Mouse (Mus musculus) liver, adult 2 months (tissue): ENCODE measurements around the gene Lpin3. TPM values are rescaled to one million over a fixed set of nuclear protein-coding genes. Genes with fewer than 3 reads are reported as not detected.

Experiments used
- DNase-seq: peaks from one replicate; pipeline ENCODE4 v3.0.0-alpha.2; 2011; ENCODE audit warnings: low read depth, low spot score; ENCODE audit errors: extremely low read depth
- H3K27ac ChIP-seq: fragments of 200-500 bp; replicated peaks from 2 replicates; pipeline ENCODE4 v1.5.1; 2012; ENCODE audit warnings: low read depth, mild to moderate bottlenecking, control low read depth, inconsistent platforms, low read length; ENCODE audit not compliant: insufficient read depth
- H3K27me3 ChIP-seq: fragments of 200-500 bp; 2 replicates; pipeline ENCODE4 v1.6.1; 2012; ENCODE audit warnings: mild to moderate bottlenecking, moderate library complexity, low read length, inconsistent platforms; ENCODE audit not compliant: control insufficient read depth, insufficient read depth
- H3K36me3 ChIP-seq: fragments of 200-500 bp; 2 replicates; pipeline ENCODE4 v1.6.1; 2012; ENCODE audit warnings: low read length, inconsistent platforms; ENCODE audit not compliant: control insufficient read depth, insufficient read depth
- H3K4me1 ChIP-seq: fragments of 200-500 bp; 2 replicates; pipeline ENCODE4 v1.6.1; 2011; ENCODE audit warnings: low read length; ENCODE audit not compliant: control insufficient read depth, insufficient read depth
- H3K4me3 ChIP-seq: fragments of 200-500 bp; 2 replicates; pipeline ENCODE4 v1.5.1; 2011; ENCODE audit warnings: low read depth, mild to moderate bottlenecking, control low read depth, low read length, moderate library complexity; ENCODE audit not compliant: insufficient read depth
- H3K79me2 ChIP-seq: fragments of 200-500 bp; 2 replicates; pipeline ENCODE4 v1.6.1; 2012; ENCODE audit warnings: inconsistent platforms, mild to moderate bottlenecking, low read length, moderate library complexity; ENCODE audit not compliant: control insufficient read depth, insufficient read depth
- H3K9ac ChIP-seq: fragments of 200-500 bp; 2 replicates; pipeline ENCODE4 v1.6.1; 2012; ENCODE audit warnings: low read depth, mild to moderate bottlenecking, control low read depth, inconsistent platforms, low read length
- CTCF ChIP-seq: fragments of 200-500 bp; IDR thresholded peaks from 2 replicates; pipeline ENCODE4 v1.5.1; 2011; ENCODE audit warnings: low read depth, low read length, control low read depth
- POLR2A ChIP-seq: fragments of 200-500 bp; IDR thresholded peaks from 2 replicates; pipeline ENCODE4 v1.6.1; 2011; ENCODE audit warnings: low read length, control low read depth; ENCODE audit not compliant: insufficient read depth; ENCODE audit errors: extremely low read depth
- WGBS: fragments of 180-500 bp; shearing (Covaris S2); methylation state at CpG from one replicate; pipeline ENCODE4 v1.1.7; 2018; 5-methylcytosine and 5-hydroxymethylcytosine counted together
- polyA plus RNA-seq: library from polyadenylated mRNA; depleted of rRNA; stranded (reverse); fragments of >200 nt; gene quantifications from 2 replicates; pipeline ENCODE4 v1.2.3, GENCODE M21; 2012
- total RNA-seq: library from RNA; depleted of rRNA; stranded (reverse); fragments of >200 nt; gene quantifications from 2 replicates; pipeline ENCODE4 v1.2.3, GENCODE M21; 2014

Gene Lpin3
- total and polyA plus RNA-seq, 2 experiments: 3.6 to 4.0 TPM

- no peak overlapping the region for H3K9ac ChIP-seq
- H3K36me3 ChIP-seq: no peaks in the 10 kb centered on the region
- H3K79me2 ChIP-seq: peaks cover 36% of the 10 kb centered on the region
- H3K4me3 ChIP-seq: no peak overlapping the region; the same call in 1 of the 2 replicates
- H3K27me3 ChIP-seq: no peaks in the 10 kb centered on the region
- H3K4me1 ChIP-seq: peaks cover 28% of the 10 kb centered on the region
- TF ChIP-seq CTCF: no peak
- 15% methylated on average over 3 of the region's 3 CpGs for WGBS
- H3K27ac ChIP-seq: no peak overlapping the region
- DNase-seq: peak; percentile 97
Observed at GRCm38 (mm10) chr2:160869446-160869845, 11.0 kb upstream of the Lpin3 start.

- peak overlapping the region; percentile 90 for H3K27ac ChIP-seq
- TF ChIP-seq POLR2A (no peak), CTCF (no peak)
- H3K4me3 ChIP-seq: peak overlapping the region; percentile 97
- H3K79me2 ChIP-seq: peaks cover 20% of the 10 kb centered on the region
- H3K4me1 ChIP-seq: peaks cover 22% of the 10 kb centered on the region
- H3K27me3 ChIP-seq: no peaks in the 10 kb centered on the region
- WGBS: 11% methylated on average over 3 of the region's 3 CpGs
- DNase-seq: peak; percentile 98
- no peaks in the 10 kb centered on the region for H3K36me3 ChIP-seq
- H3K9ac ChIP-seq: peak overlapping the region; percentile 71
Observed at GRCm38 (mm10) chr2:160871310-160871709, 9.2 kb upstream of the Lpin3 start.

GRCm38 (mm10) chr2:160872395-160872794 is 8.1 kb upstream of the Lpin3 start:
- Histone ChIP-seq H3K79me2 (peaks cover 13% of the 10 kb centered on the region), H3K9ac (peak overlapping the region; percentile 99), H3K36me3 (no peaks in the 10 kb centered on the region), H3K27ac (peak overlapping the region; percentile 96), H3K4me1 (peaks cover 19% of the 10 kb centered on the region), H3K27me3 (no peaks in the 10 kb centered on the region), H3K4me3 (peak overlapping the region; percentile 97)
- no peak for TF ChIP-seq CTCF
- TF ChIP-seq POLR2A: 0 out of 2 replicates have a peak, but pooled peaks have one; percentile 28
- no peak for DNase-seq
- under 1% methylated on average over 44 of the region's 47 CpGs for whole genome bisulfite sequencing

- TF ChIP-seq POLR2A: peak; percentile 52; the same call in 1 of the 2 replicates
- no peak for TF ChIP-seq CTCF
- WGBS: 1% methylated on average over 43 of the region's 48 CpGs
- peaks cover 13% of the 10 kb centered on the region for H3K79me2 ChIP-seq
- H3K27me3 ChIP-seq: no peaks in the 10 kb centered on the region
- H3K4me1 ChIP-seq: peaks cover 18% of the 10 kb centered on the region
- H3K27ac ChIP-seq: peak within 1 kb of the TSS; percentile 99
- peak within 1 kb of the TSS; percentile 99 for H3K9ac ChIP-seq
- no peaks in the 10 kb centered on the region for H3K36me3 ChIP-seq
- peak within 1 kb of the TSS; percentile 97 for H3K4me3 ChIP-seq
- DNase-seq: peak; percentile 75
Observed at GRCm38 (mm10) chr2:160872890-160873382, 7.5 kb upstream of the Lpin3 start, which contains the start of gene Zhx3. TSS of gene Zhx3 (minus strand) at chr2:160872998.

- H3K36me3 ChIP-seq: no peaks in the 10 kb centered on the region
Observed at GRCm38 (mm10) chr2:160874231-160874877, 6.1 kb upstream of the Lpin3 start.

GRCm38 (mm10) chr2:160876115-160876514 is 4.4 kb upstream of the Lpin3 start:
- H3K79me2 ChIP-seq: peaks cover 4% of the 10 kb centered on the region; the same call in 1 of the 2 replicates
- DNase-seq: no peak
- TF ChIP-seq POLR2A (no peak), CTCF (0 out of 2 replicates have a peak, but pooled peaks have one; percentile 27)
- peaks cover 5% of the 10 kb centered on the region; the same call in 1 of the 2 replicates for H3K4me1 ChIP-seq
- no peaks in the 10 kb centered on the region for H3K27me3 ChIP-seq
- H3K9ac ChIP-seq: no peak overlapping the region
- no peak overlapping the region for H3K4me3 ChIP-seq
- no peak overlapping the region for H3K27ac ChIP-seq
- 91% methylated on average over 4 of the region's 4 CpGs for WGBS
- H3K36me3 ChIP-seq: no peaks in the 10 kb centered on the region

More at GRCm38 (mm10) chr2:160874231-160874877, 6.1 kb upstream of the Lpin3 start:
- no peak for DNase-seq
- Histone ChIP-seq H3K9ac (no peak overlapping the region), H3K27me3 (no peaks in the 10 kb centered on the region), H3K79me2 (peaks cover 4% of the 10 kb centered on the region; the same call in 1 of the 2 replicates), H3K4me1 (peaks cover 7% of the 10 kb centered on the region), H3K4me3 (no peak overlapping the region), H3K27ac (peak overlapping the region; percentile 57; the same call in 1 of the 2 replicates)
- TF ChIP-seq CTCF (no peak), POLR2A (no peak)
- 78% methylated on average over 5 of the region's 5 CpGs for WGBS
